Mouse (Mus musculus) heart, embryonic 12.5 days (tissue): ENCODE measurements at regions not wholly inside any gene's neighbourhood (a gene's known extent, or its start where the extent isn't known, plus 50 kb on each side); places are given as distances from the start of the nearest gene placed in this dataset.
"Not testable (repeated sequence)": the region's sequence is repeated elsewhere in the genome, so short reads cannot be mapped to it uniquely, and the experiment has no call there.

Source experiments
- ATAC-seq: fragments of 200-750 bp; cut with Nextera tagmentation; 2 replicates; pipeline ENCODE4 v1.8.0; 2017; ENCODE audit warnings: moderate TSS enrichment, moderate library complexity; ENCODE audit not compliant: insufficient number of reproducible peaks, low FRiP score
- H3K27ac ChIP-seq: fragments of 300-500 bp; sonication (generic); 2 replicates; pipeline ENCODE4 v1.5.1; 2016; ENCODE audit warnings: mild to moderate bottlenecking, moderate library complexity; ENCODE audit not compliant: poor library complexity, severe bottlenecking
- H3K27me3 ChIP-seq: fragments of 300-500 bp; sonication (generic); replicated peaks from 2 replicates; pipeline ENCODE4 v1.6.1; 2016; ENCODE audit warnings: mild to moderate bottlenecking, moderate library complexity
- H3K36me3 ChIP-seq: fragments of 300-500 bp; sonication (generic); 2 replicates; pipeline ENCODE4 v1.6.1; 2016; ENCODE audit warnings: mild to moderate bottlenecking, moderate library complexity
- H3K4me1 ChIP-seq: fragments of 300-500 bp; sonication (generic); replicated peaks from 2 replicates; pipeline ENCODE4 v1.6.1; 2016; ENCODE audit warnings: mild to moderate bottlenecking
- H3K4me2 ChIP-seq: fragments of 300-500 bp; sonication (generic); 2 replicates; pipeline ENCODE4 v1.6.1; 2016; ENCODE audit warnings: mild to moderate bottlenecking, moderate library complexity
- H3K4me3 ChIP-seq: fragments of 300-500 bp; sonication (generic); 2 replicates; pipeline ENCODE4 v1.5.1; 2016; ENCODE audit warnings: mild to moderate bottlenecking
- H3K9ac ChIP-seq: fragments of 300-500 bp; sonication (generic); 2 replicates; pipeline ENCODE4 v1.6.1; 2016; ENCODE audit warnings: mild to moderate bottlenecking, moderate library complexity
- H3K9me3 ChIP-seq: fragments of 300-500 bp; sonication (generic); replicated peaks from 2 replicates; pipeline ENCODE4 v1.6.1; 2016; ENCODE audit warnings: mild to moderate bottlenecking, moderate library complexity
- WGBS: fragments of 180-500 bp; shearing (Covaris S2); methylation state at CpG from one replicate; pipeline ENCODE4 v1.1.7; 2016; 5-methylcytosine and 5-hydroxymethylcytosine counted together

DNA sequence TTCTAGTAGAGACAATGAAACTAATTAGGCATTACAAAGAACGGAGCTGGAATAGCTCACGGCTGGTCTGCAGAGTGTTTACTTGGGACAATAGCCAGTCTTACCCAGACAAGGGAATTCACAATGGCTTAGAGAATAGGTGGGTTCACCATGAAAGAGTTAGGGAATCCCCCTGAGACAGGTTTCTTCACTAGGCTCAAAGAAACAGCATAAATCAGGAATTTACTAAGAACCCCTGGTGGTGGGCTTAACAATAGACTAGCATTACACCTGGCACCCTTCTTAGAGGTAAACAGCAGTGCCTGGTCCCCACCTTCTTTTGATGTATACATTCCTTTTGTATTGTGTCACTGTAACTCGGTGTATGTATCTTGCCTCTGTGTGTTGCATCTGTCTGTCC is 1062.6 kb upstream of the 1700008P02Rik start:
- not testable (repeated sequence) for H3K36me3 ChIP-seq, H3K9me3 ChIP-seq, H3K9ac ChIP-seq, H3K4me1 ChIP-seq, H3K27ac ChIP-seq, H3K4me2 ChIP-seq, H3K27me3 ChIP-seq, ATAC-seq, H3K4me3 ChIP-seq
- WGBS: 73% methylated on average over 3 of the region's 3 CpGs

DNA sequence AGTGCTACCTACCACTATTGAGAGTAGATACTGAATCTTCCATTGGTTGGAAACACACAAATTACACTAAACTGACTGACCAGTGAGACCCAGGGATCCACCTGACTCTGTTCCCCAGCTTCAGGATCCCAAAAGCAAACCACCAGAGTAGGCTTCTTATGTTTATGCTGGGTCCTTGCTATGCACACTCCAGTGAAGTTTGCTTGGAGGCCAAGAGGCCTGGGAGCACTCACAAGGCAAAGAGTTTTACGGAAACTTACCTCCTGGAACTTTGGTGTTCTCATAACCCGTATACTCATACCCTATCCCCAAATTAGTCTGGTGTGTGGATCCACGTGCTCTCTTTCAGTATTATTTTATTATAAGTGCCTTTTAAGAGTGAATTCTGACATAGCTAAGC is 1062.1 kb upstream of the 1700008P02Rik start:
- Histone ChIP-seq H3K4me3 (no peak overlapping the region), H3K9me3 (no peaks in the 10 kb centered on the region), H3K27me3 (no peaks in the 10 kb centered on the region), H3K36me3 (no peaks in the 10 kb centered on the region), H3K4me1 (no peaks in the 10 kb centered on the region), H3K27ac (no peak overlapping the region), H3K9ac (no peak overlapping the region), H3K4me2 (no peak overlapping the region)
- no peak for ATAC-seq
- 78% methylated on average over 3 of the region's 3 CpGs for WGBS

DNA sequence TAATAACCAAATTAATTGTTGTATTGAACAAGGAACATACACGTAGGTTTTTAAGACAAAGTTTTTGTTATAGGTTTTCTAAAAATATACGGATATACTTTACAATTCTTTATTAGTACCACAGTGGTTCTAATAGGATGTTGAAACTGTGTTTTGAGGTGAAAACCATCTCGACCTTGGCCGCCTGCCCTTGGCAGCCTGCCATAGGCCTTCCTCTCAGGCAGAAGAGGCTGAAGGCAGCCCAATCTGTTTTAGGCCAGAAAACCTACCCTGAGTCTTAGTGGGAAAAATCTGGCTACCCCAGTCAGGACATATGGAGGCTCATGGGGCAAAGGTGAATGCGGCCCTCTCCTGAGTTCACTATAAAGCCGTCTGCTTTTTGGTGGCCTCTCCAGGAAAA is 1049.7 kb upstream of the 1700008P02Rik start:
- no peaks in the 10 kb centered on the region for H3K4me1 ChIP-seq
- no peak overlapping the region for H3K27ac ChIP-seq
- H3K36me3 ChIP-seq: no peaks in the 10 kb centered on the region
- no peaks in the 10 kb centered on the region for H3K27me3 ChIP-seq
- no peak overlapping the region for H3K4me2 ChIP-seq
- no peak for ATAC-seq
- H3K9ac ChIP-seq: no peak overlapping the region
- 82% methylated on average over 6 of the region's 6 CpGs for WGBS
- H3K4me3 ChIP-seq: no peak overlapping the region
- H3K9me3 ChIP-seq: 0 out of 2 replicates have a peak, but pooled peaks cover 7% of the 10 kb centered on the region

DNA sequence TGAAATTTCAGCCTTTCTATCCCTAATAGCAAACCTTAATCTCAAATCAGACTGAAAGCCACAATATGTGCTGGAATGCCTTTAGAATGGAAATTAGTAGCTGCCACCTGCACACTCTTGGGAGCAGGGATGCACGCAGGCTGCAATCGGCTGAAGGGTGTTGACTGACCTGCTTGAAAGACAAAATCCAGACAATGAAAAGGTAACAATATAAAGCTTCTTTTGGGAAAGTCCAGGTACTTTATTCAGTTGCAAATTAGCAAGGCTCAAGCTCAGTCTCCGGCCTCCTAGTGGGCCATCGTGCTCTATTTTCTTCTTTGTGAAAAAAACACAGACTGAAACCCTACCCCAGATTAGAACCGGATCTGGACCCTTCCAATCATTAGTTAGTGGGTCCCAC is 1047.6 kb upstream of the 1700008P02Rik start:
- not testable (repeated sequence) for H3K4me3 ChIP-seq, H3K27ac ChIP-seq, H3K4me1 ChIP-seq, H3K9ac ChIP-seq, H3K4me2 ChIP-seq, H3K36me3 ChIP-seq, H3K9me3 ChIP-seq, H3K27me3 ChIP-seq, ATAC-seq
- WGBS: 79% methylated on average over 5 of the region's 5 CpGs

DNA sequence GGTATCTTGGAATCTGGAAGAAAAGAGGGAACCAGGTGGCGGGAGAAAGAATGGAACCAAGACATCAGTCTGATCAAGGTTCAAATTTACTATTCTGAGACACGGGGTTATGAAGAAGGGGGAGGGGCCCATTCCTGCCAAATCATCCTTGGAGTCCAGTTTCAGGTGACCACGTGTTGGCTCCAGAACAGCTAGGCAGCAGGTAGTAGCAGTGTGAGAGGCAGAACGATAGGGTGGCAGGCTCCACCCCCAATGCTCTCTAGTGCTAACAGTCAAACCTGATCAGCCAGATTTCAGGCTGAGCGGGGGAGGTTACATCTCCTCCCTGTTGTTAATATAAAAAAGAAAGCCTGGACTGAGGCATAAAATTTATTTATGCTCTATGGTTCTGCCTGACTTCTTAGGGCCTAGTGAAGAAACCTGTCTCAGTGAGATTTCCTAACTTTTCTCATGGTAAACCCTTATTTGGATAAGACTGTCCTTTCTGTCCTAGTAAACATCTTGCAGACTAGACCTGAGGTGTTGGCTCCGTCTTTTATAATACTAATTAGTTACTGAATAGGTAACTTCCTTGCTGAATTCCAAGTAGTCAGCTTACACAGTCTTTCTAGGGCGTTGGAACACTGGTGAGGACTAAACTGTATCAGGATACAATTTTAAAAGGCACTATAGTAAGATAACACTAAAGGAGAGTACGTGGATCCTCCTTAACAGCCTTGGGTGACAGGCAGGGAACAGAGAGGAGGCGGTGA is 1046.3 kb upstream of the 1700008P02Rik start:
- H3K36me3 ChIP-seq: not testable (repeated sequence)

More for the DNA sequence above, 1046.3 kb upstream of the 1700008P02Rik start:
- H3K27me3 ChIP-seq, H3K9me3 ChIP-seq, H3K4me1 ChIP-seq, H3K9ac ChIP-seq, ATAC-seq, H3K4me2 ChIP-seq, H3K27ac ChIP-seq, H3K4me3 ChIP-seq: not testable (repeated sequence)
- 75% methylated on average over 9 of the region's 9 CpGs for WGBS
